Mouse (Mus musculus): ENCODE measurements around the gene St3gal4.

- no peak for TF ChIP-seq CTCF (IDR thresholded peaks at IDR 0.05; ENCODE audit: control insufficient read depth, insufficient read depth, low read length)
- no peak for TF ChIP-seq POLR2A (IDR thresholded peaks at IDR 0.05; ENCODE audit: borderline replicate concordance, control insufficient read depth, low read depth, low read length)
These were observed 94.2 kb downstream of the St3gal4 start for GRCm38 (mm10) chr9:35024591-35025496.

All from bone marrow, adult 2 months (tissue).